Mouse (Mus musculus) urinary bladder, postnatal 10 days (tissue): ENCODE results near the gene Cfc1.

Source experiments
- DNase-seq: peaks from one replicate; pipeline ENCODE4 v3.0.0; 2022; ENCODE audit warnings: low spot score

Gene Cfc1

DNA sequence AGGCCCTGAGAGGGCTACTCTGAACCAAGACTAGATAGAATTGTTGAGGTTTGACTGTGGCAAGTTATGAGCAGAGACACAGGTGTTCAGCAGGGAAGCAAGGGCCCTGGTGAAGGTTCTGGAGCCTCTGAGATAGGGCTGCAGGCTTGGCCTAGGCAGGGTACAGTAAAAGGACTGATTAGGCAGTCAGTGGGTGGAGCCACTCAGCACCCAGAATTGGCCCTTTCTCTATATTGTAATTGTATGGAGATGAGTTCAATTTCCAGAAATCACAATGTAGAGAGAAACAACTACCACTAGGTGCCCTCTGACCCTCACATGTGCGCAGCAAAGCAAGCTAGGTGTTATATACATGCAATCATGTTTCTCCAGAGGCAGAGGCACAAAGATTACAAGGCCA is 18.2 kb downstream of the Cfc1 start:
- no peak for DNase-seq

DNA sequence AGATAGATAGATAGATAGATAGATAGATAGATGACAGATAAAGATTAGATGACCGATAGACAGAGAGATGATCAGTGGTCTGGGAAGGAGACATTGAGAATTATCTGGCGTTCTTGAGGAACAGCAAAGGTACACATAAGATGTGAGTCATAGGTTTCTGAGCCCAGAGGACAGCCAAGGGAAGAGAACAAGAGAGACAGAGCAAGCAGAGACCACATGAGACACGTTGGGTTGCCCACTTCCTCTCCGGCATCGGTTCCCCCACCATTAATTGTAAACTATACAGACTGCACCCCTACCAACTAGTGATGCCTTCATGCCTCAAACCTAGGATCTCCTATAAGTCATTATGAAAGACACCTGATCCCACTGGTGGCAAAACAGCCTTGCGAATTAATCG is 18.8 kb downstream of the Cfc1 start:
- DNase-seq: no peak

DNA sequence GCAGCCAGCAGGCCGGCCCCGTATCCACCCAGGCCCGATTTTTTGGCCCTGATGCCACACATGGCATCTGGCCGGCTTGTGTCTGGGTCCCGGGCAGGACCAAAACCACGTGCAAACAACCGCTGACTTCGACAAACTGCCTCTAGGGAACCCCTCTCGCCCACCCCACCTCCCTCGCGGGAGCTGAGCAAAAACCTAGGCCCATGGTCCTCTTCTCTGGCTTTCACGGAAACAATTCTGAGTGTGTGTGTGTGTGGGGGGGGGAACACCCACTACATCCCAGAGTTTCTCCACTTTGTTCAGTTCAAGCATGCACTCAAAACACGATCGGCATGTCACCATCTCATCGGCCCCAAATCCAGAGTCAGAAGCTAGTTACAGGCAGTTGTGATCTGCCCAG is 25.4 kb downstream of the Cfc1 start, which contains the start of gene Prss40:
Gene Prss40, minus strand, starts transcription at position 101 of the 400 bp plus-strand sequence.
- no peak for DNase-seq

DNA sequence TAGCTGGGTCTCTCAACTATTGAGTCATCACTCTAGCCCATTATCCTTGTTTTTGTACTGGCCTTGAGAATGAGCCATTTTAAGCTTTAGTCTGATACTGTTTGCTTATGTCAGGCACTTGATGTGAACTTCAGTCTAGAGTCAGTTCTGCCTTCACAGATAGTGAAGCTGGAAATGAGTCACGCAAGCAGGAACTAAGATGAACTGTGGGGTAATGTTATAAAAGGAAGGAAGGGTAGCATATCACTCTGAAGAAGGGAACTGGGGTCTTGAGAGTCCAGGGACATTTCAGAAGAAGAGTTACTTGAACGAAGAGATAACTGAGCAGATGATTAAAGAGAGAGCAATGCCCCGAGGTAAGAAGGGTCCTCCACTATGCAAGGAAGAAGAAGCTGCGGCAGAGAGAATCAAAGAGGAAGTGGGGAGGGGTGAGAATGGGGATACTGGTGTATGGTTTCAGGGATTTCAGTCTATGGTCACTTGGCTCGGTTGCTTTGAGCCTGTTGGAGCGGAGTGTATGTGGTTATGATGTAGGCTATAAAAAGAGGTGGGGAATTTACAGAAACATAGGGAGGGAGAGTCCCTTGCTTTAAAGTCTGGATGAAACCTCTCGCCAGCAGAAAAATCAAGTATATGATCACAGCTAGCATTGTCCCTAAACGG is 29.1 kb downstream of the Cfc1 start:
- DNase-seq: no peak

DNA sequence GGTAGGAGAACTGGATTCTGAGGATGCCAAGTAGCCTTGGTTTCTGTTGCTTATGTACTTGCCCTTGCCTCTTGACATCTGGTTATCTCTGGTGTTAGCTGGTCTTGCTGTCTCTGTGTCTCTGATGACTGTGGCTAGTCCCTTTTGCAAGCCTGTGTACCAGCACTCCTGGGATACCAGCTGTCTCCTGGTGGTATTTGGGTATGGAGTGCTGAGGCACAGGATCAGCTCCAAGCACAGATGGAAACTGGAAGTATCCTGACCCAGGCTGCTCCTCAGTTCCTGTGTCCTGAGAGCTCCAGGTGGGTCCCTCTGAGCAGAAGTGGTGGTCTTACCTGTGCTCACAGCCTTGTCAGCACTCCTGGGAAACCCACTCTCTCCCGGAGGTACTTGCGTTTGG is 32.7 kb downstream of the Cfc1 start:
- no peak for DNase-seq

DNA sequence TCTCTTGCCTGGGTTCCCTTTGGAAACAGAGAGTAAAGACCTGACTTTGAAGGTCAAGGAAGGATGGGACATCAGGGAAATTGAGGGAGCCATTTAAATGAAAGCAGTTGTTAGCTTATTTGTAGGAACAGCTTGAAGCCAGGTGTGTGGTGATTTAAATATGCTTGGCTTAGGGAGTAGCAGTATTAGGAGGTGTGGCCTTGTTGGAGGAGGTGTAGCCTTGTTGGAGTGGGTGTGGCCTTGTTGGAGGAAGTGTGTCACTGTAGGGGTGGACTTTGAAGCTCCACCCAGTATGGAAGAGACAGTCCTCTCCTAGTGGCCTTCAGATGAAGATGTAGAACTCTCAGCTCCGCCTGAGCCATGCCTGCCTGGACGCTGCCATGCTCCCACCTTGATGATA is 34.4 kb downstream of the Cfc1 start:
- no peak for DNase-seq

DNA sequence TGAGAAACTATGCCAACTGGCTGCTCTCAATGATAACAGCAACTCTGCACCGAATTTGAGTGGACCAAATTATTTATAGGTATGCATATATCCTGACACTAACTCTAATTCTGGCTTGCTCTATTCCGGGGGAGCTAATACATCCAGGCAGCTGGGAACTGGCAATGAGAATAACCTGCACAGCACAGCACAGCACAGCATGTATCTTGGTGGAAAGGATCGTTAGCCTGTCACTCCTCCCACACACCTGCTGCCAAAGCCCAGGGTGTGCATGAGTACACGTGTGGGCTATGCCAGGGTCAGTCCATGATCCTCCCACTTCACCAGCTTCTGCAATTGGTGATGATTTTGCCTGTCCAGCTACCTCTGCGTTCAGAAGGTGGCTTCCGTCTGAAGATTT is 36.0 kb downstream of the Cfc1 start:
- DNase-seq: no peak

DNA sequence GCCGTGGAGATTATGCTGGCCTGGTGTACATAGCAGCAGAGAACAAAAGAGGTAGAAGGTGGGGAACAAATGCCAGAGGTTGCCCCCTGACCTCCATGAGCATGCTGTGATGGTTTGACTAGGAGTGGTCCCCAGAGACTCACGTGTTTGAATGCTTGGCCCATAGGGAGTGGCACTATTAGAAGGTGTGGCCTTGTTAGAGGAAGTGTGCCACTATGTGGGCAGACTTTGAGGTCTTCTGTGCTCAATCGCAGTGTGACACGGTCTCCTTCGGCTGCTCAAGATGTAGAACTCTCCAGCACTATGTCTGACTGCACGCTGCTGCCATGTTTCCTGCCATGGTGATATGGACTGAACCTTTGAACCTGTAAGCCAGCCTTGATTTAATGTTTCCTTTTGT is 37.8 kb downstream of the Cfc1 start:
- DNase-seq: no peak

DNA sequence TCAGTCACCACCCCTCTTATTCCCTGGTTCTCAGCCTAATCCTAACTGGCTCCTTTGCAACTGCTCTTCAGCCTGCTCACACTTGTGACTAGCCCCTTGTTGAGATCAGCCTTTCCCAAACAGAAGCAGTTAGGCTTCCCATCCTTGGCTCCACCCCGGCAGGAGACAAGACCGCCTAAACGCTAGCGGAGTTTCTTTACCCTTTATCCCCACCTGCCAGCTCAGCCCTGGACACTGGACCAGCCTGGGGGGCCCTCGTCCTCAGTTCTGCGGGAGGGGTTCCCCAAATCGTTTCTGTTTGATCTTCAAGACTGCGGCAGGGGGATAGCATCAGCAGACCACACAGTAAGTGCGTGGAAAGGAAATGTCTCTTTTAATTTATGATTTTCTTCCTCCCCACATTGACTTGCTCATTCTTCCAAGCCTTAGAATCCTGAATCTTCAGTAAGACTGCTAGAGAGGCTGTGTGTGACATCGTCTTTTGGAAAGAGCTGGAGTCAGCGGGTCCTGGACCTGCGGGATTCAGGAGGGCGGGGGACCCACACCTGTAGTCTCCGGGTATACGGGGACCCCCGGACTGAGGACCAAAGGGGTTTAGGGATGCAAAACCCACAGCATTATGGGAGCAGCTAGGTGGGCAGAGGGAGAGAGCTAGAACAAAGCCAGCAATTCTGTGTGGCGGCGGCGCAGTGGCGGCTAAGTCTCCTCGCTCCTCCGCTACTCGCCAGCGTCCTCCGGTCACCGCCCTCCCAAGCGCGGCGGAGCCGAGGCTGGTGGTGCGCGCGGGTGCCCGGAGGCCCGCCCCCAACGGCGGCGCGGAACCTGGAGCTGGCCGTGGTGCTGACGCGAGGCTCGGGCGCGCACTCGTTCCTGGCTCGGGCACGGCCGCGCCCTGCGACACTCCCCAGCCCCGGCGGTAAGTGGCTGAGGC is 43.7 kb downstream of the Cfc1 start, which contains the start of gene Amer3:
Gene Amer3, plus strand, starts transcription at position 807 of the 931 bp plus-strand sequence.
- DNase-seq: no peak

DNA sequence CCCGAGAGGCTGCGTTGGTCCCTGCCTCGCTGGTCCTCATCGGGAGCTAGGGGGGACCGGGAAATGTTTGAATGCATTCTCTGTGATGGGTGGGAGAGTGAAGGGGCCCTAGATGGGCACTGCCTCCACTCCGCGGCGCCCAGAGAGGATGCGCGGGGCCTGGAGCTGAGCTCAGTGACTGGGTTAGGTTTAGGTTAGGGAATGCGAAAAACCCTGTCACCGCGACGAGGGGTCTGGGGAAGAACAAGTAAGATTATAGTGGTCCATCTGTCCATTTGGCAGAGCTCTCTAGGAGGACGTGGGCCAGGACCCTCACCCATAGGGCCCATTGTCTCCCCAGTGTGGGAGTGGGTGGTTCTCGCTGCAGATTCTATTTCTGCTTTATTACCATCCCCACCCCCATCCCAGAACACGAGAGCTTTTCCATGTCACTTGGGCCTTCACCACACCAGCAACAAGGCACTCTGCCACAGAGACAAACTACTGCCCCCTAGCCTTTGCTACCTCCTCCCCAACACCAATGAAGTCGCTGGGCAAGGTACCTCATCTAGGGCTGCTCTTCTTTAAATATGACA is 44.4 kb downstream of the Cfc1 start:
- no peak for DNase-seq

DNA sequence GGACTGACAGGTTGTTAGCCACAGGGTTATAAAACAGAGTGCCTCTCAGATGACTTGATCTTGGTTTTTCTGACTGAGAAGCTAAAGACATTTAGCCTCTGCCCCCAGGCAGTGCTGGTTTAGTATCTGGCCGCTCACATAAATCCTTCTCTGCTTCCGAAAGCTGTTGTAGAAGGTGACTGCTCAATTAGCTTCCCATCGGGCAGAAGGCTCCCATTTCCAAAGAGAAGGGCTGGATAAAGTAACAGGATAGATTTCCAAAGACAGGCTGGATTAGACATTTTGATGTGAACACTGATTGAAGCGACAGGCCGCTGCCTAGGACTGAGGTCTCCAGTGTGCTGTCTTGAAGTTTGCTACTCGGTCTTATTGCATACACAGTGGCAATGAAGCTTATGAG is 46.8 kb downstream of the Cfc1 start:
- DNase-seq: no peak

DNA sequence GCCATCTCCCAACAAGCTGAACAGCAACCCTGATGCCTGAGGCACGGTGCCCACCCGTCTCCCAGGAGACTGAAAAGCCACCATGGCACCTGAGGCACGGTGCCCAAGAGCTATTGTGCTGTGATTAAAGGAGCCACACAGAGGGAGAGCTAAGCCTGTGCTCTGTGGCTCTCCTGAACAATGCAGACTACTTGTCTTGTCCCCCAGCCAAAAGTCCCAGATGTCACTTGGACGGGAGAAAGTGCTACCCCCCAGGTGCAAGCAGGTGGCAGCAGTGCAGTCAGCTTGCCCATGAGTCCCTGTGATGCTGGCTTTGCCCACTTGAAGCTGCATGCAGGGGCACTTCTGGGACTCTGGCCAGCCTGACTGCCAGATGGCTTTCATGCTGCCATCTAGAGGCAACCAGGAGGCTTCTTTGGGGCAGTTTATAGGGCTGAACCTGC is 48.4 kb downstream of the Cfc1 start:
- DNase-seq: no peak

DNA sequence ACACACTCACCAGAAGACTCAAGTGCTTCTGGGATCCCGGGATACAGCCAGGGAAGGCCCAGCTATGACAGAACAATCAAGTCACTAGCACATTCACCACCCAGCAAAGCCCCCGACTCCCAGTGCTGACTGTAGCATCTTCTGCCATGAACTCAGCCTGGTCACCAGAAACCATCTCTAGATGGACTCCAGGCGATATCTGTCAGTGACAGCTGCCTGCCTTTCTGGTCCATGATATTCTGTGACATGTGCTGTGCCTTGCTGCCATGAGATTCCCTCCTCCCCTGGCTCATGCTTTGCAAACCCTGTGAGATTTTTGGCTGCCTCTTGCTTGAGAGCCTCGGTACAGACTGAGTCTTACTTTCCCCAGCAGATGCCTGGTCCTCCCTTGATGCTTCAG is 49.3 kb downstream of the Cfc1 start:
- DNase-seq: no peak

DNA sequence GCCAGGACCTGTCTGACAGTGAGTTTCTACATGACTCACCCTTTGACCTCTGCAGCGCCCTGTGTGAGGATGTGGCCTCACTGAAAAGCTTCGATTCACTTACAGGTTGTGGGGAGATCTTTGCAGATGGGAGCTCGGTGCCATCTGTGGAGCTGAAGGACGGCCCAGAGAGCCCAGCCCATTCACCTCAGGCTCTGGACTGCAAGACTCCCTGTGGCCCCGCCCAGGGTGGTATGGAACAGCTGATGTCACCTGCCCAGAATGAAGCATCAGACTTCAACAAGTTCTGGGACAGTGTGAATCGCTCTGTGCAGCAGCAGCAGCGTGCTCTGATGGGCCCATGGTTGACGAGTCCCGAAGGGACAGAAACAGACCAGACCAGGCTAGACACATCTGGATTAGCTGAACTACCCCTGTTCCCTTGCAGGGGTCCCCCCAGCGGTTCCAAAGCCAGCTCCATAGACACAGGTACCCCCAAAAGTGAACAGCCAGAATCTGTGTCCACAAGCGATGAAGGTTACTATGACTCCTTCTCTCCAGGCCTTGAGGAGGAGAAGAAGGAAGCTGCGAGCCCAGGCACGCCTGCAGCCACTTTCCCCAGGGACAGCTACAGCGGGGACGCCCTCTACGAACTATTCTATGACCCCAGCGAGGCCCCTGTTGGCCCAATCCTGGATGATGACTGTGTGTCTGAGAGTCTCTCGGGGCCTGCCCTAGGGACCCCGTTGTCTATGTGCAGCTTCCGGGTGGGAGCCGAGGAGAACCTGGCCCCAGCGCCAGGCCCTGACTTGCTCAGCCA is 52.0 kb downstream of the Cfc1 start:
- DNase-seq: no peak
